Mouse (Mus musculus) adrenal gland (tissue): ENCODE data around the gene Nmral1.

ENCODE experiments used
- intact Hi-C: fragments of 180-260 bp; cut with DNase I; formaldehyde crosslinking; loops from one replicate; pipeline ENCODE4 v1.15.1; 2025

Gene Nmral1

GRCm38 (mm10) chr16:4665726-4666125 lies 53.4 kb downstream of the Nmral1 start:
- intact Hi-C loops: loop anchor here (5.0 kb wide), 1 partner anchor 98 kb away; no protein-coding TSS in a partner anchor

GRCm38 (mm10) chr16:4663806-4664205 lies 55.4 kb downstream of the Nmral1 start:
- intact Hi-C loops: no loop called here

- intact Hi-C loops: no loop called here
Measured at GRCm38 (mm10) chr16:4661605-4662004, 57.6 kb downstream of the Nmral1 start.
